Mouse (Mus musculus) mesoderm, embryonic 11.5 days (tissue): ENCODE data around the gene Gm29735.
"Not testable (repeated sequence)": the region's sequence is repeated elsewhere in the genome, so short reads cannot be mapped to it uniquely, and the experiment has no call there.

Experiments
- DNase-seq: peaks from one replicate; pipeline ENCODE4 v3.0.0-alpha.2; 2012; ENCODE audit warnings: low read depth, low spot score

The Gm29735 gene

DNA sequence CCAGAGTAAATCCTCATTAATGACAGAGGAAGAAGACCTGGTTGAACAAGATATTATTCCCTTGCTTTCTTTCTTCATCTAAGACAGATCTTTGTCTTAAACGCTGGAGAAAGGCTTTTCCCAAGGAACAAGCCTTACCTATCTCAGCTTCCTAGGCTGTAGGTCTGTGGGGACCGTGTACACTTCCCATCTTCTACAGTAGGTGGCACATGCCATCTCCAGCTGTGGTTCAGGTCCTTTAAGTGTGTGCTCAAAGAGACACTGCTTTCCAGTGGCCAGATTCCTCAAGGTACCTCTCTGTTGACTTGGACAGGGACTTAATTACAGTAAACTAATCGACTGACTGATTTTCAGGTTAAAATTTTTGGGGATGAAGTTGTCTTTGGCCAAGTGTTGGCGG, 28.1 kb downstream of the Gm29735 start:
- no peak for DNase-seq

DNA sequence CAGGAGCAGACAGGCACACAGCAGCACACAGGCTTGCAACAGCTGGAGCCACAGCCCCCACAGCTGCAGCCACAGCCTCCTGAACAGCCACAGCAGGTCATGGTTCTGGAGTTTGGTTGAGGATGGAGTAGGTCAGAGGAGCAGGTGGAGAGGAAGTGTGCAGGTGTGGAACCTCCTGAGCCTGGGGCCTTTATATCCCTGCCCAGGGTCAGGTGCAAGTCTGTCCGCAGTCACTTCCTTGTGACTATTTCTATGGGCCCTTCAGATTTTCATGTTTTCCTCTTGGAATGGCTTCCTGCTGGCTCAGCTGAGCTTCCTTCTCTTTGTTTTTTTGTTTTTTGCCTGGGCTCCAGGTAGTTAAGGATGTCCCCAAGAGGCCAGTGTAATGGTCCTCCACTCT, 36.3 kb downstream of the Gm29735 start, which contains the start of gene Gm45618:
TSS of gene Gm45618 (minus strand) at position 101 of the 400 bp plus-strand sequence.
- DNase-seq, result not testable (repeated sequence)

GRCm38 (mm10) chr7:142119632-142120031, 37.3 kb downstream of the Gm29735 start:
- peak; percentile 19 for DNase-seq
